Mouse (Mus musculus) ovary, postnatal 36 days (tissue): ENCODE data around the gene Immp1l.
A peak's percentile ranks its signal among the peaks of the same experiment; 100 is the strongest.

Source experiments
- DNase-seq: peaks from one replicate; pipeline ENCODE4 v3.0.0; 2022; ENCODE audit warnings: low spot score, mixed read lengths

The Immp1l gene

GRCm38 (mm10) chr2:105903896-105904756 lies at the start of gene Immp1l, which contains the start of gene Elp4:
Gene Immp1l, plus strand, starts transcription at chr2:105904638.
Gene Elp4, minus strand, starts transcription at chr2:105904564.
- DNase-seq = peak; percentile 93

GRCm38 (mm10) chr2:105854740-105855139 lies 49.7 kb upstream of the Immp1l start:
- no peak for DNase-seq

- no peak for DNase-seq
Measured at GRCm38 (mm10) chr2:105873403-105873802, 31.0 kb upstream of the Immp1l start.

GRCm38 (mm10) chr2:105890816-105891215 lies 13.6 kb upstream of the Immp1l start:
- DNase-seq = no peak

GRCm38 (mm10) chr2:105904757-105905146 lies 314 bp downstream of the Immp1l start:
- DNase-seq = no peak

GRCm38 (mm10) chr2:105908351-105908750 lies 3.9 kb downstream of the Immp1l start:
- DNase-seq = no peak

- DNase-seq = no peak
Measured at GRCm38 (mm10) chr2:105910611-105911010, 6.2 kb downstream of the Immp1l start.

- no peak for DNase-seq
Measured at GRCm38 (mm10) chr2:105913655-105914366, 9.4 kb downstream of the Immp1l start.

- DNase-seq = no peak
Measured at GRCm38 (mm10) chr2:105916671-105917070, 12.2 kb downstream of the Immp1l start.

GRCm38 (mm10) chr2:105917623-105918346 lies 13.3 kb downstream of the Immp1l start:
- no peak for DNase-seq

GRCm38 (mm10) chr2:105950131-105950530 lies 45.7 kb downstream of the Immp1l start:
- DNase-seq = no peak

- no peak for DNase-seq
Measured at GRCm38 (mm10) chr2:105951350-105951940, 47.0 kb downstream of the Immp1l start.

GRCm38 (mm10) chr2:105953862-105954261 lies 49.4 kb downstream of the Immp1l start:
- no peak for DNase-seq

GRCm38 (mm10) chr2:105963447-105963846 lies 59.0 kb downstream of the Immp1l start:
- no peak for DNase-seq

- no peak for DNase-seq
Measured at GRCm38 (mm10) chr2:105973941-105974340, 69.5 kb downstream of the Immp1l start.

- DNase-seq = no peak
Measured at GRCm38 (mm10) chr2:105978065-105978464, 73.6 kb downstream of the Immp1l start.

- no peak for DNase-seq
Measured at GRCm38 (mm10) chr2:105985206-105985605, 80.8 kb downstream of the Immp1l start.

- no peak for DNase-seq
Measured at GRCm38 (mm10) chr2:105987131-105987530, 82.7 kb downstream of the Immp1l start.

- DNase-seq = no peak
Measured at GRCm38 (mm10) chr2:105987999-105988398, 83.6 kb downstream of the Immp1l start.

- DNase-seq = peak; percentile 87
Measured at GRCm38 (mm10) chr2:106002835-106003739, 98.6 kb downstream of the Immp1l start, which contains the start of gene Dnajc24. Gene Dnajc24, minus strand, starts transcription at chr2:106003549.

GRCm38 (mm10) chr2:106008415-106008814 lies 104.0 kb downstream of the Immp1l start:
- no peak for DNase-seq
